Mouse (Mus musculus): ENCODE measurements around the gene Izumo1. TPM values are rescaled to one million over a fixed set of nuclear protein-coding genes. Genes with fewer than 3 reads are reported as not detected.

Izumo1 gene
- total and polyA plus RNA-seq, 3 experiments = 0.17 to 0.44 (median 0.21) TPM

GRCm38 (mm10) chr7:45573954-45574353 lies 47.7 kb upstream of the Izumo1 start (continued):
- no peak for TF ChIP-seq ZMIZ1 (IDR thresholded peaks at IDR 0.05; ENCODE audit: low read depth, low read length)

- Histone ChIP-seq H3K4me2 (ENCODE audit: insufficient read depth, low read depth, poor library complexity, severe bottlenecking) (no peak overlapping the region), H3K36me3 (replicated peaks in 1 of 2; ENCODE audit: control insufficient read depth in 1 of 2, insufficient read depth in 1 of 2, low read length in 1 of 2) (peaks cover 3 to 48% of the 10 kb centered on the region in 2 experiments), H3K4me1 (ENCODE audit: control insufficient read depth in 1 of 2, insufficient read depth in 2 of 2) (peaks cover 4 to 23% of the 10 kb centered on the region in 2 experiments; a peak in 3 of 4 replicates), H3K4me3 (replicated peaks in 1 of 3; ENCODE audit: low read depth in 2 of 3, low read length in 2 of 3, poor library complexity in 1 of 3) (no peak overlapping the region), H3K79me2 (replicated peaks; ENCODE audit: control insufficient read depth, extremely low read depth, insufficient read depth, poor library complexity, severe bottlenecking) (no peaks in the 10 kb centered on the region), H3K27me3 (replicated peaks) (no peaks in the 10 kb centered on the region), H3K9me3 (replicated peaks; ENCODE audit: low read length) (no peaks in the 10 kb centered on the region), H3K9ac (ENCODE audit: insufficient read depth, low read depth) (no peak overlapping the region), H3K27ac (ENCODE audit: insufficient read depth, low read depth) (no peak overlapping the region)
- dilution Hi-C loops (cut with MboI; ENCODE audit: extremely low pct_ligation_motif_present, extremely low pct_unique_long_range_greater_than_20kb, low sequenced_read_pairs) = no loop called here
- no peak for TF ChIP-seq ETS1 (conservative IDR thresholded peaks at IDR 0.05; ENCODE audit: low read depth, low read length)
- no peak for TF ChIP-seq MAFK (IDR thresholded peaks at IDR 0.05; ENCODE audit: insufficient replicate concordance, low read length)
- TF ChIP-seq NRF1 (IDR thresholded peaks at IDR 0.05; ENCODE audit: low read depth, low read length) = no peak
- TF ChIP-seq SMC3 (IDR thresholded peaks at IDR 0.05; ENCODE audit: low read depth, low read length) = no peak
- DNase-seq (ENCODE audit: extremely low read depth) = no peak
- in situ Hi-C loops (cut with MboI; ENCODE audit: low pct_ligation_motif_present, low pct_unique_long_range_greater_than_20kb, low sequenced_read_pairs) = no loop called here
These were observed 46.9 kb upstream of the Izumo1 start for GRCm38 (mm10) chr7:45574472-45575379.

GRCm38 (mm10) chr7:45585923-45586322 lies 35.7 kb upstream of the Izumo1 start:
- Histone ChIP-seq H3K9me3 (replicated peaks; ENCODE audit: low read length) (no peaks in the 10 kb centered on the region), H3K27me3 (replicated peaks) (no peaks in the 10 kb centered on the region), H3K4me3 (replicated peaks in 1 of 3; ENCODE audit: low read depth in 2 of 3, low read length in 2 of 3, poor library complexity in 1 of 3) (no peak overlapping the region), H3K27ac (ENCODE audit: insufficient read depth, low read depth) (no peak overlapping the region), H3K9ac (ENCODE audit: insufficient read depth, low read depth) (no peak overlapping the region), H3K36me3 (replicated peaks in 1 of 2; ENCODE audit: control insufficient read depth in 1 of 2, insufficient read depth in 1 of 2, low read length in 1 of 2) (peaks cover 22 to 73% of the 10 kb centered on the region in 2 experiments), H3K79me2 (replicated peaks; ENCODE audit: control insufficient read depth, extremely low read depth, insufficient read depth, poor library complexity, severe bottlenecking) (no peaks in the 10 kb centered on the region), H3K4me2 (ENCODE audit: insufficient read depth, low read depth, poor library complexity, severe bottlenecking) (no peak overlapping the region), H3K4me1 (ENCODE audit: control insufficient read depth in 1 of 2, insufficient read depth in 2 of 2) (peaks cover 0 to 14% of the 10 kb centered on the region in 2 experiments; a peak in 2 of 4 replicates)
- dilution Hi-C loops (cut with MboI; ENCODE audit: extremely low pct_ligation_motif_present, extremely low pct_unique_long_range_greater_than_20kb, low sequenced_read_pairs) = no loop called here
- in situ Hi-C loops (cut with MboI; ENCODE audit: low pct_ligation_motif_present, low pct_unique_long_range_greater_than_20kb, low sequenced_read_pairs) = loop anchor here (10.0 kb wide), 1 partner anchor 61 kb away; the partner anchor contains the start of genes Plekha4 and Ppp1r15a
- no peak for DNase-seq (ENCODE audit: extremely low read depth)
- TF ChIP-seq PAX5 (IDR thresholded peaks at IDR 0.05; ENCODE audit: low read length) (no peak), TCF12 (IDR thresholded peaks at IDR 0.05; ENCODE audit: low read depth, low read length) (no peak), CHD1 (IDR thresholded peaks at IDR 0.05; ENCODE audit: low read depth, low read length) (no peak), MAX (IDR thresholded peaks at IDR 0.05; ENCODE audit: low read length) (no peak), KAT2A (IDR thresholded peaks at IDR 0.05; ENCODE audit: insufficient replicate concordance, low read length) (no peak), ETS1 (conservative IDR thresholded peaks at IDR 0.05; ENCODE audit: low read depth, low read length) (no peak), TBP (conservative IDR thresholded peaks at IDR 0.05; ENCODE audit: low read depth, low read length) (no peak), CHD2 (IDR thresholded peaks at IDR 0.05; ENCODE audit: low read length) (no peak), IRF4 (IDR thresholded peaks at IDR 0.05; ENCODE audit: low read depth, low read length) (no peak), NRF1 (IDR thresholded peaks at IDR 0.05; ENCODE audit: low read depth, low read length) (no peak)

Measured in CH12.LX (cell line).